Mouse (Mus musculus) lung, adult 2 months (tissue): ENCODE results near the gene Gm10563. TPM values are rescaled to one million over a fixed set of nuclear protein-coding genes. Genes with fewer than 3 reads are reported as not detected.
A peak's percentile ranks its signal among the peaks of the same experiment; 100 is the strongest.

Source experiments
- DNase-seq: peaks from one replicate; pipeline ENCODE4 v3.0.0; 2022
- H3K4me1 ChIP-seq: fragments of 200-500 bp; 2 replicates; pipeline ENCODE4 v1.6.1; 2011; ENCODE audit warnings: low read length; ENCODE audit not compliant: control insufficient read depth, insufficient read depth
- H3K4me3 ChIP-seq: fragments of 200-500 bp; replicated peaks from 2 replicates; pipeline ENCODE3; 2011; ENCODE audit warnings: low read depth, mild to moderate bottlenecking, control low read depth, low read length; ENCODE audit errors: extremely low read depth
- CTCF ChIP-seq: fragments of 200-500 bp; IDR thresholded peaks from 2 replicates; pipeline ENCODE4 v1.5.1; 2011; ENCODE audit warnings: mild to moderate bottlenecking, low read length, control low read depth; ENCODE audit not compliant: insufficient read depth
- POLR2A ChIP-seq: fragments of 200-500 bp; IDR thresholded peaks from 2 replicates; pipeline ENCODE4 v1.6.1; 2011; ENCODE audit warnings: low read depth, mild to moderate bottlenecking, control low read depth, low read length, borderline replicate concordance; ENCODE audit errors: extremely low read depth
- WGBS: fragments of 180-500 bp; shearing (Covaris S2); methylation state at CpG from one replicate; pipeline ENCODE4 v1.1.7; 2018; 5-methylcytosine and 5-hydroxymethylcytosine counted together
- polyA plus RNA-seq: library from polyadenylated mRNA; depleted of rRNA; stranded (reverse); fragments of >200 nt; gene quantifications from 2 replicates; pipeline ENCODE4 v1.2.3, GENCODE M21; 2012

Gm10563 gene
- polyA plus RNA-seq, 1 experiment, result not detected

- Histone ChIP-seq H3K4me1 (peaks cover 11% of the 10 kb centered on the region), H3K4me3 (peak within 1 kb of the TSS; percentile 11)
- WGBS, result under 1% methylated on average over 33 of the region's 33 CpGs
- no peak for DNase-seq
- no peak for TF ChIP-seq POLR2A
- no peak for TF ChIP-seq CTCF
These were observed 7.9 kb upstream of the Gm10563 start, which contains the start of gene Mmp23 for GRCm38 (mm10) chr4:155653086-155653450. Gene Mmp23 (minus strand): TSS chr4:155653384.

- TF ChIP-seq CTCF (no peak), POLR2A (no peak)
- H3K4me3 ChIP-seq, result no peak overlapping the region
These were observed 7.3 kb upstream of the Gm10563 start for GRCm38 (mm10) chr4:155652283-155653085.

GRCm38 (mm10) chr4:155651553-155652269 lies 6.5 kb upstream of the Gm10563 start:
- peaks cover 11% of the 10 kb centered on the region for H3K4me1 ChIP-seq
- DNase-seq, result peak; percentile 44
- H3K4me3 ChIP-seq, result no peak overlapping the region
- TF ChIP-seq POLR2A (no peak), CTCF (no peak)
- 61% methylated on average over 15 of the region's 15 CpGs for WGBS

More at GRCm38 (mm10) chr4:155652283-155653085, 7.3 kb upstream of the Gm10563 start:
- peaks cover 11% of the 10 kb centered on the region for H3K4me1 ChIP-seq
- peak; percentile 22 for DNase-seq
- 29% methylated on average over 36 of the region's 36 CpGs for WGBS

GRCm38 (mm10) chr4:155649355-155649754 lies 4.1 kb upstream of the Gm10563 start:
- Histone ChIP-seq H3K4me3 (no peak overlapping the region), H3K4me1 (peaks cover 11% of the 10 kb centered on the region)
- WGBS, result 91% methylated on average over 11 of the region's 11 CpGs
- no peak for DNase-seq
- no peak for TF ChIP-seq CTCF
- no peak for TF ChIP-seq POLR2A

- 91% methylated on average over 5 of the region's 5 CpGs for WGBS
These were observed 513 bp upstream of the Gm10563 start for GRCm38 (mm10) chr4:155645721-155646120.

GRCm38 (mm10) chr4:155643531-155643930 lies 1.7 kb downstream of the Gm10563 start:
- no peaks in the 10 kb centered on the region for H3K4me1 ChIP-seq
- DNase-seq, result no peak
- WGBS, result 89% methylated on average over 1 of the region's 1 CpGs
- no peak overlapping the region for H3K4me3 ChIP-seq
- TF ChIP-seq CTCF (no peak), POLR2A (no peak)

More at GRCm38 (mm10) chr4:155645721-155646120, 513 bp upstream of the Gm10563 start:
- DNase-seq, result no peak
- no peak overlapping the region for H3K4me3 ChIP-seq
- TF ChIP-seq POLR2A (no peak), CTCF (no peak)
- no peaks in the 10 kb centered on the region for H3K4me1 ChIP-seq

GRCm38 (mm10) chr4:155635766-155636499 lies 9.3 kb downstream of the Gm10563 start:
- no peaks in the 10 kb centered on the region for H3K4me1 ChIP-seq
- no peak for DNase-seq
- no peak overlapping the region for H3K4me3 ChIP-seq
- TF ChIP-seq CTCF, result no peak
- no peak for TF ChIP-seq POLR2A

- TF ChIP-seq POLR2A (no peak), CTCF (no peak)
- peaks cover 3% of the 10 kb centered on the region for H3K4me1 ChIP-seq
- H3K4me3 ChIP-seq, result no peak overlapping the region
These were observed 14.9 kb downstream of the Gm10563 start for GRCm38 (mm10) chr4:155630267-155630666.

GRCm38 (mm10) chr4:155624338-155625291 lies 20.6 kb downstream of the Gm10563 start, which contains the start of gene Cdk11b:
Gene Cdk11b (plus strand): TSS chr4:155624854.
- no peak for TF ChIP-seq CTCF
- peak; percentile 93; the same call in 1 of the 2 replicates for TF ChIP-seq POLR2A
- under 1% methylated on average over 84 of the region's 84 CpGs for WGBS
- peak; percentile 95 for DNase-seq

More at GRCm38 (mm10) chr4:155630267-155630666, 14.9 kb downstream of the Gm10563 start:
- 57% methylated on average over 6 of the region's 6 CpGs for WGBS
- DNase-seq, result no peak

More at GRCm38 (mm10) chr4:155624338-155625291, 20.6 kb downstream of the Gm10563 start, which contains the start of gene Cdk11b:
- peaks cover 5% of the 10 kb centered on the region for H3K4me1 ChIP-seq
- peak within 1 kb of the TSS; percentile 96 for H3K4me3 ChIP-seq
